ENCODE assay signal across 13 mouse cellular contexts in genomic region chr1:34117709-34118108, GRCm38 (mm10).
DNase-seq lines count a peak whose midpoint lies in the region; ATAC-seq and TF ChIP-seq lines count a peak whose summit lies in the region.
"Had no signal": no experiment of that assay in that cellular context is flagged by ENCODE, and none has a peak within 500 bp of the region (broad histone marks: within the 10 kb centered on the region; RNA-seq: fewer than 3 reads in every experiment).

No protein-coding gene starts in this region.

- ATAC-seq in intestine, postnatal 0 days = no peak
- ATAC-seq in intestine, embryonic 15.5 days = no peak
- ATAC-seq in midbrain, embryonic 13.5 days = 0 out of 2 replicates have a peak, but pooled peaks have one; percentile 54
- no peak for ATAC-seq in megakaryocyte-erythroid progenitor cell, adult 5-6 weeks (replicated peaks; ENCODE audit: low FRiP score, low TSS enrichment, poor library complexity, severe bottlenecking)

- no peaks in the 10 kb centered on the region for H3K27me3 ChIP-seq in intestine, postnatal 0 days (replicated peaks; ENCODE audit: control insufficient read depth, insufficient read depth, low read length)
- no peaks in the 10 kb centered on the region for H3K27me3 ChIP-seq in intestine, embryonic 15.5 days (replicated peaks)
- no peaks in the 10 kb centered on the region for H3K27me3 ChIP-seq in midbrain, embryonic 13.5 days
- H3K27me3 ChIP-seq in midbrain, embryonic 10.5 days (ENCODE audit: low read depth, poor library complexity, severe bottlenecking) = no peaks in the 10 kb centered on the region
- H3K27me3 ChIP-seq: hindbrain, embryonic 12.5 days; neural tube, embryonic 15.5 days had no signal

- no peaks in the 10 kb centered on the region for H3K36me3 ChIP-seq in intestine, postnatal 0 days (ENCODE audit: control insufficient read depth, insufficient read depth)
- H3K36me3 ChIP-seq in intestine, embryonic 15.5 days = no peaks in the 10 kb centered on the region
- H3K36me3 ChIP-seq in midbrain, embryonic 13.5 days = peaks cover 6% of the 10 kb centered on the region; the same call in 1 of the 2 replicates
- 0 out of 2 replicates have a peak, but pooled peaks cover 3% of the 10 kb centered on the region for H3K36me3 ChIP-seq in midbrain, embryonic 10.5 days
- H3K36me3 ChIP-seq: G1E; hindbrain, embryonic 12.5 days; neural tube, embryonic 15.5 days had no signal

- H3K4me2 ChIP-seq in intestine, postnatal 0 days (replicated peaks; ENCODE audit: low read depth) = no peak overlapping the region
- no peak overlapping the region for H3K4me2 ChIP-seq in intestine, embryonic 15.5 days (replicated peaks)
- no peak overlapping the region for H3K4me2 ChIP-seq in midbrain, embryonic 13.5 days (replicated peaks)
- H3K4me2 ChIP-seq: heart, embryonic 11.5 days; hindbrain, embryonic 12.5 days; neural tube, embryonic 15.5 days had no signal

- H3K4me3 ChIP-seq in intestine, postnatal 0 days (ENCODE audit: low read depth, low read length) = no peak overlapping the region
- no peak overlapping the region for H3K4me3 ChIP-seq in intestine, embryonic 15.5 days (replicated peaks)
- H3K4me3 ChIP-seq in midbrain, embryonic 13.5 days (replicated peaks) = no peak overlapping the region
- H3K4me3 ChIP-seq in midbrain, embryonic 10.5 days = no peak overlapping the region
- H3K4me3 ChIP-seq: hindbrain, embryonic 12.5 days; neural tube, embryonic 15.5 days had no signal

- H3K9ac ChIP-seq in intestine, postnatal 0 days (ENCODE audit: low read depth, low read length) = no peak overlapping the region
- H3K9ac ChIP-seq in intestine, embryonic 15.5 days = no peak overlapping the region
- H3K9ac ChIP-seq in midbrain, embryonic 13.5 days (replicated peaks) = no peak overlapping the region
- H3K9ac ChIP-seq: hindbrain, embryonic 12.5 days; neural tube, embryonic 15.5 days had no signal

- 19% methylated on average over 3 of the region's 3 CpGs for WGBS in intestine, postnatal 0 days
- WGBS in intestine, embryonic 15.5 days = 27% methylated on average over 3 of the region's 3 CpGs
- 51% methylated on average over 3 of the region's 3 CpGs for WGBS in midbrain, embryonic 13.5 days
- 61% methylated on average over 3 of the region's 3 CpGs for WGBS in midbrain, embryonic 10.5 days

- no peaks in the 10 kb centered on the region for H3K4me1 ChIP-seq in intestine, postnatal 0 days (replicated peaks; ENCODE audit: control insufficient read depth, insufficient read depth, low read length)
- no peaks in the 10 kb centered on the region for H3K4me1 ChIP-seq in intestine, embryonic 15.5 days (replicated peaks)
- peaks cover 5% of the 10 kb centered on the region; the same call in 1 of the 2 replicates for H3K4me1 ChIP-seq in midbrain, embryonic 13.5 days (replicated peaks)
- peaks cover 10% of the 10 kb centered on the region for H3K4me1 ChIP-seq in midbrain, embryonic 10.5 days
- H3K4me1 ChIP-seq: hindbrain, embryonic 12.5 days had no signal

- peak; percentile 72 for TF ChIP-seq CTCF in intestine, postnatal 0 days (IDR thresholded peaks at IDR 0.05; ENCODE audit: low read depth)

- H3K27ac ChIP-seq in intestine, postnatal 0 days (ENCODE audit: low read depth, low read length) = no peak overlapping the region
- no peak overlapping the region for H3K27ac ChIP-seq in intestine, embryonic 15.5 days
- no peak overlapping the region for H3K27ac ChIP-seq in midbrain, embryonic 13.5 days
- no peak overlapping the region for H3K27ac ChIP-seq in midbrain, embryonic 10.5 days (replicated peaks)
- H3K27ac ChIP-seq: hindbrain, embryonic 12.5 days; neural tube, embryonic 15.5 days had no signal

- no peaks in the 10 kb centered on the region for H3K9me3 ChIP-seq in intestine, postnatal 0 days (ENCODE audit: control insufficient read depth)
- H3K9me3 ChIP-seq in intestine, embryonic 15.5 days = no peaks in the 10 kb centered on the region
- H3K9me3 ChIP-seq in midbrain, embryonic 13.5 days = no peaks in the 10 kb centered on the region
- no peaks in the 10 kb centered on the region for H3K9me3 ChIP-seq in midbrain, embryonic 10.5 days (replicated peaks)
- H3K9me3 ChIP-seq: G1E; hindbrain, embryonic 12.5 days; neural tube, embryonic 15.5 days had no signal

- peak; percentile 52 for DNase-seq in embryo, embryonic 10.5 days (ENCODE audit: low spot score)
- DNase-seq in embryo, embryonic 10 days (ENCODE audit: low spot score) = no peak
- DNase-seq in midbrain, embryonic 10.5 days (ENCODE audit: low spot score) = no peak
- DNase-seq in retina, postnatal 1 day = peak; percentile 39
- DNase-seq: kidney, adult 8-10 months had no signal

Comparison
In these comparisons a context has a peak if more than half of its experiments do, and no peak if none do; other contexts are left out.
1. DNase-seq: peak in embryo, embryonic 10.5 days (single experiment) and retina, postnatal 1 day (single experiment); none in embryo, embryonic 10 days (single experiment) and midbrain, embryonic 10.5 days (single experiment).